Mouse (Mus musculus) gastrocnemius, postnatal 25 days (tissue): ENCODE data around the gene Prkca. TPM values are rescaled to one million over a fixed set of nuclear protein-coding genes. Genes with fewer than 3 reads are reported as not detected.

Experiments
- DNase-seq: peaks from one replicate; pipeline ENCODE4 v3.0.0; 2022
- long read RNA-seq, 2 experiments: library from polyadenylated mRNA; stranded (forward); transcript quantifications; one replicate each; pipeline ENCODE4 v2.0.0; 2021
- total RNA-seq, 2 experiments: library from RNA; stranded (reverse); gene quantifications; 1 replicate in 1 of 2; 2 replicates in 1 of 2; pipeline ENCODE4 v1.2.3; 2021

Prkca gene
- 10 to 100 TPM; 46.3 to 48.9 TPM for total RNA-seq
- long read RNA-seq, experiment 1, partial matches to known transcripts, result 0 of 6 reads
- long read RNA-seq, experiment 1, other reads (novel, unspliced or antisense), result 6 of 6 reads
- long read RNA-seq, experiment 2, full-length matches to known transcripts, result 7 of 30 reads
- long read RNA-seq, experiment 2, partial matches to known transcripts, result 4 of 30 reads
- long read RNA-seq, experiment 2, other reads (novel, unspliced or antisense), result 19 of 30 reads

DNA sequence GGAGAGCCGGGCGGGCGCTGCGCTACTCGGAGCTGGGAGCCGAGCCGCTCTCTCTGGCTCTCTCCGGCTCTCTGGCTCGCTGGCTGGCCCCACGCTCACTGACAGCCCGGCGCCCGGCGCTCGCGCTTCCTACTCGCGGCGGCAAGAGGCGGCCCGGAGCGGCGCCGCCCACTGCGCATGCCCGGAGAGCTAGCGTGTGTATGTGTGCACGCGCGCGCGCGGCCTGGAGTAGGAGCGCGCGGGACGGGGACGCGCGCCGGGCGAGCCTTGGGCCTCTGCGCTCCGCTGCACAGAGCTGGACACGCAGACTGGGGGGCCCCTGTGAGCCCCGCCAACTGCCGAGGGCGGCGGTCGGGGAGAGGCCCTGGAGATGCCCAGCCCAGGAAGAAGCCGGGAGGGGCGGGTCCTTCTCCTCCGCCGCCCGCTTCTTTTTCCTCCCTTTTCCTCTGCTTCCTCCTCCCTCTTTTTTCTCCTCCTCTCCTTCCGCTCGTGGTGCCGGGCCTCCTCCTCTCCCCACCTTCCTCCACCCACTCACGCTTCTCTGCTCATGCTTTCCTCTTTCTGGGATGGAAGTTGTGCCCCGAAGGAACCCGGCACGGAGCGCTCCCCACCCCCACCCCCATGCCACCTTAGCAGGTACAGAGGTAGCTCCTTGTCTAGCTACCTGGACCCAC, at the start of gene Prkca:
Gene Prkca, minus strand, starts transcription at position 140 of the 674 bp plus-strand sequence.
- DNase-seq, result peak; percentile 92

DNA sequence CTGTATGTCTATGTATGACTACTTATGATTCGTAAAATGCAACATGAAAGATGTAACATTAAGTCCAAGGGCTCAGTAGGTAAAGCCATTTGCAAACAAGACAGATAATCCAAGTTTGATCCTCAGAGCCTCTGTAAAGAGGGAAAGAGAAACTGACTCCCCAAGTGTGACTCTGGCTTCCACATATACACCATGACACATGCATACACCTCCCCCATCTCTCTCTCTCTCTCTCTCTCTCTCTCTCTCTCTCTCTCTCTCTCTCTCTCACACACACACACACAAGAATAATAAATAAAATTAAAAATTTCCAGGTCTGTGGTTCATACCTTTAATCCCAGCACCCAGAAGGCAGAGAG, 41.9 kb upstream of the Prkca start:
- no peak for DNase-seq

GRCm38 (mm10) chr11:108384920-108385665, 41.4 kb upstream of the Prkca start:
- DNase-seq, result no peak

- no peak for DNase-seq
These were observed 38.9 kb upstream of the Prkca start for GRCm38 (mm10) chr11:108382664-108383063.

DNA sequence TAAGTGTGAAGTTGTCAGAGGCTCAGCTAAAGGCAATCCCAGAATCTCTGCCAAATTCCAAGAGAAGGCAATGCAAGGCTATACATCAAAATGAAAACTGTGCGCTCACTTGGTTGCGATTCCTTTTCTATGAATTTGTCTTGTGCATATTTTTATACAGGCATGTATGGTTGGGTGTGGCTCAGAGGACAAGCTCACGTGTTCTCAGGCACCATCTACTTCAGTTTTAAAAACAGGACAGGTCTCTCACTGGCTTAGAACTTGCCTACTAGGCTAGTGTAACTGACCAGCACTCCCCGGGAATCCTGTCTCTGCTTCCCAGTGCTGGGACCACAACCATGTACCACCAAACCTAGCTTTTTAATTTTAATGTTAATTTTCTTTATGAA, 34.6 kb upstream of the Prkca start:
- DNase-seq, result no peak

- peak; percentile 24 for DNase-seq
These were observed 34.1 kb upstream of the Prkca start for GRCm38 (mm10) chr11:108377680-108378362.

DNA sequence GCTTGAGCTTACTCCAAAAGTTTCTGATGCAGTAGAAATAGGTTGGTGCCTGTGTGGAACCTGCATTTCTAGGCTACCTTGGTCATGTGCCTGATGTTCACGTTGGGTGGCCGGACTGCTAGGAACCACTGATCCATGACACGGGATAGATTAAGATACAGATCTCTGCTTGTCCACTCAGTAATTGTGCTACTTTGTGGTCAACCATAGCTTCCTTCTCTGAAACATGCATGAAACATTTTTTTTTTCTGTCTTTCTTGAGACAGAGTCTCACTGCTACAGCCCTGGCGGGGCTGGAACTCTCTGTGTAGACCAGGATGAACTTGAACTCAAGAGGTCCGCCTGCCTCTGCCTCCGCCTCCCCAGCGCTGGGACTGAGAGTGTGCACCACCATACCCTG, 33.1 kb upstream of the Prkca start:
- no peak for DNase-seq

GRCm38 (mm10) chr11:108367046-108367445, 23.3 kb upstream of the Prkca start:
- DNase-seq, result no peak

- DNase-seq, result no peak
These were observed 21.9 kb upstream of the Prkca start for GRCm38 (mm10) chr11:108365600-108365999.

DNA sequence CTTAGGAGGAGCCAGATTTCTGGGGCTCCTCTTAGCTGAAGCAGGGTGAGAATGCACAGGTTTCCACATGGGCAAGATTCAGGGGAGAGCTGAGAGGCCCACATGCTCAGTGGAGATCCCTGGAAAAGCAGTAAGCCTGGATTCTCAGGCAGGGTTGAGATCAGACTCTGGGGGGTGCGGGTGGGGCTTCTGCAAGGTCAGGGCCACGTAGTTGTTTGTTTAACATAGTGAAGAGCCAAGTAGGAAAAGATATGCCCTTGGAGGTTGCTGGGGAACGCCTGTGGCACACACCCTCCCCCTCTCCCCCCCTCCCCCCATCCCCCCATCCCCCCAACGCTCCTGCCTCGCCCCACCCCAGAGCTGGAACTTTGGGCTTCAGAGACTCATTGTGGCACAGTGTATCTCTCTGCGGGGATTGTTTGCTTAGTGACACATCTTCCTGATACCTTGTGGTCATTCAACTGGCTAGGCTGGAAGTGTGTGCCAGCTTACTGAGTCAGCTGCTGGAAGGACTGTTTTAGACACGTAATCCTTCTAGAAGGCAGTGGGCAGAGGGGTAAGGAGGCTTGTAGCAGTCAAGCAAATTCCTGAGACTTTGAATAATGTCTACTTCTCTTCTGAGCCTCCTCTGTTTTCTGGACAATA, 21.3 kb upstream of the Prkca start:
- DNase-seq, result no peak

- DNase-seq, result no peak
These were observed 20.3 kb upstream of the Prkca start for GRCm38 (mm10) chr11:108363991-108364390.

GRCm38 (mm10) chr11:108362965-108363364, 19.2 kb upstream of the Prkca start:
- DNase-seq, result no peak

- DNase-seq, result no peak
These were observed 17.3 kb upstream of the Prkca start for GRCm38 (mm10) chr11:108360983-108361382.

DNA sequence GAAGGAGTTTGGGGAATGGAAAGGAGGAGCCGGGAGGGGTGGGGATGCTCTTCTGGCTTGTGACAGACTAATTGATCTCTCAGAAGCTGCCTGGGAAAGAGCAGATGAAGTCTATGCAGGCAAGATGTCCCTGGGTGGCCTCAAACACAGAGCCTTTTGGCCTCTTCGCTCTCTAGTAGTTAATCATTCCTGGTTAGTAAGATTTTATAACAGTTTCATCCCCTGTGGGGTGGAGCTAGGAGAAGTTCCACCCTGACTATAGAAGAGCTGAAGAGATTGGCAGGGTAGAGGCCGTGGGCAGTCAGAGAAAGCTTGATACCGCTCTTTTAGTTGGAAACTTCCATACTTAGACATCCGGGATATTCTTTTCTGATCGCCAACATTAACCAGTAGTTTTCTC, 15.2 kb upstream of the Prkca start:
- no peak for DNase-seq

GRCm38 (mm10) chr11:108356020-108356419, 12.3 kb upstream of the Prkca start:
- no peak for DNase-seq

GRCm38 (mm10) chr11:108352842-108353388, 9.2 kb upstream of the Prkca start:
- no peak for DNase-seq

GRCm38 (mm10) chr11:108350799-108351198, 7.1 kb upstream of the Prkca start:
- DNase-seq, result no peak

- DNase-seq, result no peak
These were observed 1.6 kb upstream of the Prkca start for GRCm38 (mm10) chr11:108345321-108345720.

DNA sequence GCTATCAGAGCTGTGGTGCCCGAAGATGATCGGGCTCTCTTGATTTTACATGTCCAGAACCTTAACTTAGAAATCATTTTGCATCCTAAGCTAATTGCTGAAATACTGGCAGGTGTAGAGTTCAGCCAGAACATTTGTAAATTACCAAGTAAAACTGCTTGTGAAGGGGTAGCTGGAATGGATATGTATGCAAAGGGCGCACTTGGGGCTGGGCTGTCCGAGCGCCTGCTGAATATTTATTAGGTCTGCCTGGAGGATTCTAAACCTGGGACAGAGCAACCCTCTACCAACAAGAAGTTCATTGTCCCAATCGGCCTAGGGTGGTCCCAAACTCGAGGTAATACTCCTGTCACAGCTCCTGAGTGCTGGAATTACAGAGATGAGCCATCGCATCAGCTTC, 1.0 kb upstream of the Prkca start:
- DNase-seq, result no peak

DNA sequence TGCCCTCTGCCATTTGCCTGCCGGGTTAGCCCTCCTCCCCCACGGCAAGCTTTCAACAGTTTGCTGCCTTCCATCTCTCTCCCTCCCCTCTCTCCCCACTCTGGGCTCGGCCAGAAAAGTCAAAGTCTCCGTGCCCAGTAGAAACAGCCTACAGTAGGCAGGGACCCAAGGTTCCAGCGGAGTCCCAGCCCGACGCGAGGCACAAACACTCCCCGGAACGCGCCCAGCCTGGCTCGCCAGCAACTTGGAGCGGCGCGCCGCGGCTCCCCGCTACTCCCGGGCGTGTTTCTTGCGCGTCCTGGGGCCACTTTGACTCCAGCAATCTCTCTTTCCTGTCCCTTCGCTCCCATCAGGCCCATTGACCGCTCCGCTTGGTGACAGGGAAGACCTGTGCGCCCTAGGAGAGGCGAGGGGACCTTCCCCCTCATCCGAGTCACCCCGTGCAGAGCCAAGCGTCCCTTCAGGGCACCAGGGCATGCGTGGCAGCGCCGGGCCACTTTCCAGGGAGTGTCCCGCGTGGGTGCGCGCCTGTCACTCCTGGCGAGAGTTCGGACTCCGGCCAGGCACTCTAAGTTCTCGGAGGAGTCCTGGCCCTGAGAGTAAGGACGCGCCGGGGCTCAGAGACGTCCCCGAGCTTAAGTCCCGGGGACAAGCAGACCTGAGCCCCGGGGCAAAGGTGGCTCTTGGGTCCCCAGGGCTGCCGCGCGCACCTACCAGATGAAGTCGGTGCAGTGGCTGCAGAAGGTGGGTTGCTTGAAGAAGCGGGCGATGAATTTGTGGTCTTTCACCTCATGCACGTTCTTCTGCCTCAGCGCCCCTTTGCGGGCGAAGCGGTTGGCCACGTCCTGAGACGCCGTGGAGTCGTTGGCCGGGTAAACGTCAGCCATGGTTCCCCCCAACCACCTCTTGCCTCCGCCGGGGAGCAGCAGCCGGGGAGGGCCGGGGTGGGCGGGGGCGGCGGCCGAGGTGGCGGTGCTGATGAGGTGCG, 653 bp downstream of the Prkca start, which contains the start of gene Apoh:
Gene Apoh, plus strand, starts transcription at position 574 of the 988 bp plus-strand sequence.
- DNase-seq, result peak; percentile 85

DNA sequence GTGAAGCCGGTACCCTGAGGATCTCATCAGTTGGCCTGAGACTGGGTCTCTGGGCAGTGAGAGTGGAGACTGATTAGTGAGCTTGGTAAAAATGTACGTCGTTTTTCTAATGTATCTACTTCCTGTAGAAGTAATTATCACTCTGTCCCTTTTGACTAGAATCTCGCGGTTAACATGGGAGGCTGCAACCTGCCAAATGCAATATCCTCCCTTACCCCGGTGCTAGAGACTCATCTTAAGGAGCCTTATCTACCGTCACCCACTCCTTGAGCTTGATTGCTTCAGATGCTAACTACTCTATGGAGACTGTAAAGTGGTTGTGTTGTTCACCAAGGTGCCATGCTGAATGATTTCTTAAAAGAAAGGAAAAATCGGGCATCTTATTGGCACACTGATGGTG, 1.9 kb downstream of the Prkca start:
- no peak for DNase-seq
